Mouse (Mus musculus): ENCODE measurements at regions not wholly inside any gene's neighbourhood (a gene's known extent, or its start where the extent isn't known, plus 50 kb on each side); places are given as distances from the start of the nearest gene placed in this dataset.

DNA sequence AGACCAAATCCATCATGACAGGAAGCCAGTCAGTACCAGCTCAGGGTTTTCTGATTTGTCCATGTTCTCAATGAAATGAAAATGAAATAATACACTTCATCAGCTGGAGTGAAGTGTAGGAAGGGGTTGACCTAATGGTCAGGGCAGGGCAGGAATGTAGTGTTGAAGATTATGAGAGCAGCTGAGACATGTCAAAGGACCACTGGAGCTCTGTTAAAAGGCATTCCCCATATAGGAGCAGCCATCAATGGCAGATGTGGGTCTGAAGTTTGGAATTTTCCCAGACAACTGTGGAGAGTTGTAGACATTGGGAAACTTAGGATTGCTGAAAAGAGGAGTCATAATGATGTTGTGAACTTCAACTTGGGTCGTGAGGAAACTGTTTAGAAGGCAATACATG lies 206.8 kb upstream of the Fermt1 start:
- H3K4me3 ChIP-seq: no peak overlapping the region
- H3K4me1 ChIP-seq: no peaks in the 10 kb centered on the region
- 75% methylated on average over 1 of the region's 1 CpGs for WGBS
- no peaks in the 10 kb centered on the region for H3K36me3 ChIP-seq (replicated peaks)
- no peaks in the 10 kb centered on the region for H3K27me3 ChIP-seq (ENCODE audit: poor library complexity, severe bottlenecking)
- H3K27ac ChIP-seq: no peak overlapping the region
- no peaks in the 10 kb centered on the region for H3K9me3 ChIP-seq
- DNase-seq (ENCODE audit: extremely low spot score, low spot score): no peak

- Histone ChIP-seq H3K9me3 (no peaks in the 10 kb centered on the region), H3K27ac (no peak overlapping the region), H3K27me3 (ENCODE audit: poor library complexity, severe bottlenecking) (no peaks in the 10 kb centered on the region), H3K4me1 (peaks cover 4% of the 10 kb centered on the region; the same call in 1 of the 2 replicates), H3K4me3 (no peak overlapping the region), H3K36me3 (replicated peaks) (no peaks in the 10 kb centered on the region)
- WGBS: 75% methylated on average over 3 of the region's 3 CpGs
- no peak for DNase-seq (ENCODE audit: extremely low spot score, low spot score)
These were observed 210.8 kb upstream of the Fermt1 start for GRCm38 (mm10) chr2:133156537-133156936.

GRCm38 (mm10) chr2:133158206-133158605 lies 212.5 kb upstream of the Fermt1 start:
- no peaks in the 10 kb centered on the region for H3K9me3 ChIP-seq
- no peak overlapping the region for H3K27ac ChIP-seq
- no peak overlapping the region for H3K4me3 ChIP-seq
- H3K36me3 ChIP-seq (replicated peaks): no peaks in the 10 kb centered on the region
- H3K4me1 ChIP-seq: peaks cover 4% of the 10 kb centered on the region; the same call in 1 of the 2 replicates
- no peak for DNase-seq (ENCODE audit: extremely low spot score, low spot score)
- no peaks in the 10 kb centered on the region for H3K27me3 ChIP-seq (ENCODE audit: poor library complexity, severe bottlenecking)
- WGBS: 46% methylated on average over 8 of the region's 8 CpGs

GRCm38 (mm10) chr2:133159398-133159797 lies 213.7 kb upstream of the Fermt1 start:
- H3K27me3 ChIP-seq (ENCODE audit: poor library complexity, severe bottlenecking): no peaks in the 10 kb centered on the region
- H3K36me3 ChIP-seq (replicated peaks): no peaks in the 10 kb centered on the region
- no peaks in the 10 kb centered on the region for H3K9me3 ChIP-seq
- peaks cover 4% of the 10 kb centered on the region; the same call in 1 of the 2 replicates for H3K4me1 ChIP-seq
- H3K4me3 ChIP-seq: no peak overlapping the region
- H3K27ac ChIP-seq: no peak overlapping the region
- WGBS: 50% methylated on average over 2 of the region's 2 CpGs
- no peak for DNase-seq (ENCODE audit: extremely low spot score, low spot score)

DNA sequence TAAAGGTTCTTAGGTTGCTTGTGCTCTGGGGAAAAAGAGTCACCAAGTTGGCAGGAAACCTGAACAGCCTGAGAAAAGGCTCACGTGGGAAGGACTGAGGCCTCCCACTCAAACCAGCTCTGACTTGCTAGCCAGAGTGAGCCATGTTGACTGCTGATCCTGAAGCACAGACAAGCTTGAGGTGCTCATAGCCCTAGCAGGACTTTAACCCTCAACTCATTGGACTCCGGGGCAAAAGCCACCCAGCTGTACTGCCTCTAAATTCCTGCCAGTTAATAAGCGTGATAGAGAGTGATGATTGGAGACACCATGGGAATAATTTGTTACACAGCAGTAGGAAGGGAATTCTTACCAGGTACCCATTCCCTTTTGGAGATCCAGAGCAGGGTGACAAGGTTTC lies 230.7 kb upstream of the Fermt1 start:
- no peaks in the 10 kb centered on the region for H3K36me3 ChIP-seq (replicated peaks)
- H3K4me3 ChIP-seq: no peak overlapping the region
- H3K27me3 ChIP-seq (ENCODE audit: poor library complexity, severe bottlenecking): no peaks in the 10 kb centered on the region
- H3K9me3 ChIP-seq: no peaks in the 10 kb centered on the region
- WGBS: 89% methylated on average over 3 of the region's 3 CpGs
- DNase-seq (ENCODE audit: extremely low spot score, low spot score): no peak
- no peaks in the 10 kb centered on the region for H3K4me1 ChIP-seq
- no peak overlapping the region for H3K27ac ChIP-seq

DNA sequence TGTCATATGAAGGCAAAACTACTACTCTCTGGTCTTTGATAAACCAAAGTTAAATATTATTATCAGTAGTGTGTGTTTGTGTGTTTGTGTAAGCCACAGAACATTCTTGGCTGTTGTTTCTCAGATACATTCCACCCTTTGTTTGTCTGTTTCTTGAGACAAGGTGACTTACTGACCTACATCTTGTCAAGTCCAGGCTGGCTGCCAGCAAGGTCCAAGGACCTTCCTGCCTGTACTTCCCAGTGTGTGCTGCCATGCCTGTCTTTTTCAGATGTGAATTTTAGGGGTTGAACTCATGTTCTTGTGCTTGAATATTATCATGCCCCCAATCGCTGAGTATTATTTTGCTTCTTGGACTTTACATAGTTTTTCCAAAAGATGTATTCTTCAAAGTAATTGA lies 235.5 kb upstream of the Fermt1 start:
- DNase-seq (ENCODE audit: extremely low spot score, low spot score): no peak
- H3K4me3 ChIP-seq: no peak overlapping the region
- no peaks in the 10 kb centered on the region for H3K9me3 ChIP-seq
- H3K27me3 ChIP-seq (ENCODE audit: poor library complexity, severe bottlenecking): no peaks in the 10 kb centered on the region
- 93% methylated on average over 1 of the region's 1 CpGs for WGBS
- no peaks in the 10 kb centered on the region for H3K36me3 ChIP-seq (replicated peaks)
- no peak overlapping the region for H3K27ac ChIP-seq
- H3K4me1 ChIP-seq: peaks cover 6% of the 10 kb centered on the region; the same call in 1 of the 2 replicates

GRCm38 (mm10) chr2:133182920-133183319 lies 237.2 kb upstream of the Fermt1 start:
- no peaks in the 10 kb centered on the region for H3K9me3 ChIP-seq
- H3K4me3 ChIP-seq: no peak overlapping the region
- no peaks in the 10 kb centered on the region for H3K36me3 ChIP-seq (replicated peaks)
- 77% methylated on average over 4 of the region's 4 CpGs for WGBS
- no peak for DNase-seq (ENCODE audit: extremely low spot score, low spot score)
- H3K27me3 ChIP-seq (ENCODE audit: poor library complexity, severe bottlenecking): no peaks in the 10 kb centered on the region
- no peak overlapping the region for H3K27ac ChIP-seq
- H3K4me1 ChIP-seq: peaks cover 6% of the 10 kb centered on the region; the same call in 1 of the 2 replicates

DNA sequence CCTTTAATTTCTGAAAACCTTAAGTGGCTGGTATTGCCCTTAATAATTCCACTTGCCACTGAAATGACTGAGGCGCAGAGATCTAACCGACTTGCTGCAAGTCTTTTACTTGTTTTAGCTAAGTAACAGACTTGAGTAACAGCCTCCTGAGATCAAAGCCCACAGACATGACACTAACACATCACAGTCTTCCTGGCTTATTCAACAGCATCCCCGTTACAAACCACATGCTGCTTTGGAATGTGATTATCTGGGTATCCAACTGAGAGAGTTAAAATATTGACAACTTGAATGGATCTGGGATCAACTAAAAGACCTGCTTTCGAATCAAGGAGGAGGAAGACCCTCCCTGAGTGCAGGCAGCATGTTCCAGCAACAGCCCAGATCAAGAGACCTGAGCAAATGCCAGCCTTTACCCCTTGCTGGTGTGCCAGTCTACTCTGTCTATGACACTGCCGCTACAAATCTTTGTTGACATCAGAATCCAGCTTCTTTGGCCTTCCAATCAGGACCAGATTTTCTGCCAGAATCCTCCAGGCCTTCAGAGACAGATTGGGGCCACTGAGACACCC lies 258.7 kb upstream of the Fermt1 start:
- H3K27ac ChIP-seq: no peak overlapping the region
- H3K9me3 ChIP-seq: no peaks in the 10 kb centered on the region
- no peak for DNase-seq (ENCODE audit: extremely low spot score, low spot score)
- WGBS: 27% methylated on average over 5 of the region's 5 CpGs
- H3K27me3 ChIP-seq (ENCODE audit: poor library complexity, severe bottlenecking): no peaks in the 10 kb centered on the region
- no peaks in the 10 kb centered on the region for H3K36me3 ChIP-seq (replicated peaks)
- peaks cover 6% of the 10 kb centered on the region; the same call in 1 of the 2 replicates for H3K4me1 ChIP-seq
- no peak overlapping the region for H3K4me3 ChIP-seq

GRCm38 (mm10) chr2:133208498-133208897 lies 262.8 kb upstream of the Fermt1 start:
- no peak for DNase-seq (ENCODE audit: extremely low spot score, low spot score)
- Histone ChIP-seq H3K27me3 (ENCODE audit: poor library complexity, severe bottlenecking) (no peaks in the 10 kb centered on the region), H3K36me3 (replicated peaks) (no peaks in the 10 kb centered on the region), H3K9me3 (no peaks in the 10 kb centered on the region), H3K27ac (no peak overlapping the region), H3K4me3 (no peak overlapping the region), H3K4me1 (peaks cover 6% of the 10 kb centered on the region; the same call in 1 of the 2 replicates)
- 78% methylated on average over 4 of the region's 4 CpGs for WGBS

DNA sequence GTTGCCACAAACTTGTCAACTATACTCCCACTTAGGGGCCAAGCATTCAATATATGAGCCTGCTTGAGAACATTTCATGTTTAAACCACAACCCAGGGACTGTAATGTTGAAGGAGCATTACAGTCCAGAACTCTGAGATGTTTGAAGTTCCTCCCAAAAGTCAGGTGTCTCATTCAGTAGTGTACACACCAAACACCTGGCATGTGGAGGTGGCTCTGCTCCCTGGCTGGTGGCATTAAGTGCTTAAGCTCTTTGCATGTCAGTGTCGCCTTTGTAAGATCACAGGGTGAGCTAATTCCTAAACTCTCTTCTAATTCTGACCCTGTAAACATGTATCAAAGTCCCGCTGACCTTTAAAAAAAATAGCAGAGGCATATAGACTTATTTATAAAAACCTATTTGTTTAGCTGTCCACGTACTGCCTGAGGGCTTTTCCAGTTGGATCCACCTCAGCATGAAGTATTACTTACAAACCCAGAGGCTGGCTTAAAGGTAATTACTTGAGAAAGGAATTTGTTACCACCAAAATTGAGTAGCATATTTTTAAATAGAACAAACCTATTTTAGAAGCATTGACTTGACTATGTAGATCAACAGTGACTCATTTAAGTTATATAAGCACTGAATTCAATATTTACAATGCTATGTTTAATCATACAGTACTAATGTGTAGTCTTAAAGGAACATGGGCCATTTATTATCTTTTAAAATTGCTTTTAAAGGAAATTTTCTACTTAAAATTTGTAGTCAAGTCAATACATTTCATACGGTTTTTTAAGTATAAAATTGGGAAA lies 276.3 kb upstream of the Fermt1 start:
- 77% methylated on average over 4 of the region's 4 CpGs for WGBS
- Histone ChIP-seq H3K4me1 (no peaks in the 10 kb centered on the region), H3K4me3 (no peak overlapping the region), H3K36me3 (replicated peaks) (no peaks in the 10 kb centered on the region), H3K27ac (no peak overlapping the region), H3K27me3 (ENCODE audit: poor library complexity, severe bottlenecking) (no peaks in the 10 kb centered on the region), H3K9me3 (no peaks in the 10 kb centered on the region)
- DNase-seq (ENCODE audit: extremely low spot score, low spot score): no peak

DNA sequence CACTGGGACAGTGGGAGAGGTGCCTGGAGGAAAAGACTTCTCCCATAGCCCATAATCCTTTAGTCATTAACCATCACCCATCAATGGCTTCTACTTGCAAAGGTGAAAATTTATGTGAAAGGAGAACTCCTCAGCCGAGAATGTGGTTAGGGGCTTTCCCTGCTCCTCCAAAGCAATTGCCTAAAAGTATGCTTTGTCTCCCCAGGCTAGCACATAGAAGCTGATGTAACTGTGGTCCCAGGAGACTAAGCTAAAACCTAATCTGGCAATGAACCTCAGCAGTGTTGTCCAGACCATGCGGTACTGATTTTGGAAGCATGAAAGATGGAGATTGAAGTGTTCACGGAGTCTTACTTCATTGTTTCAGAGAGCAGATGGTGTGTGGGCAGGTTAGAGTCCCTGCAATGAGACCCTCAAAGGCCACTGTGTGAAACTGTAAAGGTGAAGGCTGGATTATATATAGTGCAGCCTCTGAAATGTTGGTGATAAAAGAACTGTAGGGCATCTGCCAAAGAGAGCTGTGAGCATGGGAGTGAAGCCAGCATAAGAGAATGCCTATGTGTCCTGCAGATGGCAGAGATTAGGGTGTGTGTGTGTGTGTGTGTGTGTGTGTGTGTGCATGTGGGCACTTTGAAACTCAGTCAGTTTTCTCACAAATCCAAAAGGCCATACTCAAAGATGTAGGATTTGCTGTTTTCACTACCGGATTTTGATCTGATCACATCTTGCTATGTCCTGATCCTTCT lies 289.6 kb upstream of the Fermt1 start:
- no peak for DNase-seq (ENCODE audit: extremely low spot score, low spot score)
- 83% methylated on average over 4 of the region's 4 CpGs for WGBS
- Histone ChIP-seq H3K4me1 (no peaks in the 10 kb centered on the region), H3K27me3 (ENCODE audit: poor library complexity, severe bottlenecking) (no peaks in the 10 kb centered on the region), H3K9me3 (0 out of 2 replicates have a peak, but pooled peaks cover 4% of the 10 kb centered on the region), H3K4me3 (no peak overlapping the region), H3K27ac (no peak overlapping the region), H3K36me3 (replicated peaks) (no peaks in the 10 kb centered on the region)

GRCm38 (mm10) chr2:133252131-133252530 lies 299.8 kb upstream of the Bmp2 start:
- Histone ChIP-seq H3K4me1 (no peaks in the 10 kb centered on the region), H3K36me3 (replicated peaks) (no peaks in the 10 kb centered on the region), H3K9me3 (no peaks in the 10 kb centered on the region), H3K4me3 (no peak overlapping the region), H3K27me3 (ENCODE audit: poor library complexity, severe bottlenecking) (no peaks in the 10 kb centered on the region), H3K27ac (no peak overlapping the region)
- WGBS: 91% methylated on average over 2 of the region's 2 CpGs
- no peak for DNase-seq (ENCODE audit: extremely low spot score, low spot score)

DNA sequence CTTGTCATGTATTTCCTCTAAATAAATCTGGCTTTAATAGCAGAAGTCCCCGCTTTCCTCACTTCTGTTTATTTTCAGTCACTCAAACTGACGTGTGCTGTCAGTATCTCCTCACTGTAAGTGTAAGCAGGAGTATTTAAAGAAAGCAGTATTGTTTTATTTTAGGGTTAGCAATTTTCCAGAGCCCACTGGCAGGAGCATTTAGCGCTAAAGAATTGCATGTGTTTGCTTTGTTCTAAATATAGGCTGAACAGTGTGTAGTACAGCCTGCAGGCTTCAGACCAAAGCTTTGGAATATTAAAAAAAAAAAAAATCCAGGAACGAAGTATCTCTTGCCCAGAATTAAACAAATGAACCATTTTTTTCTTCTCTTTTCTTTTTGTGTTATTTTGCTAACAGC lies 277.5 kb upstream of the Bmp2 start:
- WGBS: 73% methylated on average over 4 of the region's 4 CpGs
- Histone ChIP-seq H3K4me1 (no peaks in the 10 kb centered on the region), H3K36me3 (replicated peaks) (no peaks in the 10 kb centered on the region), H3K9me3 (no peaks in the 10 kb centered on the region), H3K27me3 (ENCODE audit: poor library complexity, severe bottlenecking) (no peaks in the 10 kb centered on the region), H3K27ac (no peak overlapping the region), H3K4me3 (no peak overlapping the region)
- no peak for DNase-seq (ENCODE audit: extremely low spot score, low spot score)

All from forebrain, embryonic 10.5 days (tissue).